Mouse (Mus musculus): Measurements from ENCODE around the gene Adtrp. TPM values are rescaled to one million over a fixed set of nuclear protein-coding genes. Genes with fewer than 3 reads are reported as not detected.

Adtrp gene
- polyA plus RNA-seq, 1 experiment from 2014 or later: 4.3 TPM

GRCm38 (mm10) chr13:41883665-41884291 is 36.3 kb upstream of the Adtrp start:
- Histone ChIP-seq H3K9me3 (replicated peaks; ENCODE audit: low read length) (no peaks in the 10 kb centered on the region), H3K4me1 (replicated peaks; ENCODE audit: insufficient read depth, low read length) (no peaks in the 10 kb centered on the region), H3K4me2 (ENCODE audit: low read length) (no peak overlapping the region), H3K27me3 (ENCODE audit: insufficient read depth, low read length) (no peaks in the 10 kb centered on the region), H3K36me3 (ENCODE audit: insufficient read depth, low read length) (no peaks in the 10 kb centered on the region), H3K27ac (no peak overlapping the region), H3K9ac (ENCODE audit: low read depth, low read length) (no peak overlapping the region), H3K4me3 (replicated peaks; ENCODE audit: low read depth, low read length) (no peak overlapping the region)
- TF ChIP-seq CTCF (IDR thresholded peaks at IDR 0.05; ENCODE audit: low read depth): no peak
- ATAC-seq (replicated peaks; ENCODE audit: low FRiP score, low read depth): no peak
- no peak for DNase-seq (ENCODE audit: low spot score)
- 77% methylated on average over 4 of the region's 4 CpGs for WGBS

DNA sequence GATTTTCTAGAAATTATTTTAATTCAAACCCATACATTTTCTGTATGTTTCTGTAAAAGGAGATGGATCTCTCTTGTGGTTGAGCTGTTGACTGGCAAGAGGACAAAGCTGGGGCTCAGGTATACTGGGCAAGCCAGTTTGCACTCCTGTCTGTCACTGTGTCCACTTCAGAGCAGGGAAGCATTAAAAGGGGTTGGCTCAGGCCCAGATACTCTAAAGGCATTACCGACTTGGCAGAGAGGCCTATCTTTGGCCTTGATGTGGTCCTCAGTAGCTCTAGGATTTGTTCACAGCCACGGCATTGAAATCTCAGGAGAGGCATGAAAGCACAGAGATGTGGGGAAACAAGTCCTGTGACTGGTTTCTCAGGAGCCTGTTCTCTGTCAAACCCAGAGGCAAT is 33.7 kb upstream of the Adtrp start:
- Histone ChIP-seq H3K9ac (ENCODE audit: low read depth, low read length) (no peak overlapping the region), H3K4me3 (replicated peaks; ENCODE audit: low read depth, low read length) (no peak overlapping the region), H3K27me3 (ENCODE audit: insufficient read depth, low read length) (no peaks in the 10 kb centered on the region), H3K4me1 (replicated peaks; ENCODE audit: insufficient read depth, low read length) (no peaks in the 10 kb centered on the region), H3K9me3 (replicated peaks; ENCODE audit: low read length) (no peaks in the 10 kb centered on the region), H3K4me2 (ENCODE audit: low read length) (no peak overlapping the region), H3K36me3 (ENCODE audit: insufficient read depth, low read length) (no peaks in the 10 kb centered on the region), H3K27ac (no peak overlapping the region)
- ATAC-seq (replicated peaks; ENCODE audit: low FRiP score, low read depth) (no peak), DNase-seq (ENCODE audit: low spot score) (no peak)
- 53% methylated on average over 2 of the region's 2 CpGs for WGBS
- no peak for TF ChIP-seq CTCF (IDR thresholded peaks at IDR 0.05; ENCODE audit: low read depth)

- Histone ChIP-seq H3K9ac (ENCODE audit: low read depth, low read length) (no peak overlapping the region), H3K4me1 (replicated peaks; ENCODE audit: insufficient read depth, low read length) (no peaks in the 10 kb centered on the region), H3K36me3 (ENCODE audit: insufficient read depth, low read length) (no peaks in the 10 kb centered on the region), H3K27ac (no peak overlapping the region), H3K9me3 (replicated peaks; ENCODE audit: low read length) (no peaks in the 10 kb centered on the region), H3K4me3 (replicated peaks; ENCODE audit: low read depth, low read length) (no peak overlapping the region), H3K27me3 (ENCODE audit: insufficient read depth, low read length) (no peaks in the 10 kb centered on the region), H3K4me2 (ENCODE audit: low read length) (no peak overlapping the region)
- DNase-seq (ENCODE audit: low spot score) (no peak), ATAC-seq (replicated peaks; ENCODE audit: low FRiP score, low read depth) (no peak)
- no peak for TF ChIP-seq CTCF (IDR thresholded peaks at IDR 0.05; ENCODE audit: low read depth)
Measured at GRCm38 (mm10) chr13:41880525-41880924, 33.0 kb upstream of the Adtrp start.

DNA sequence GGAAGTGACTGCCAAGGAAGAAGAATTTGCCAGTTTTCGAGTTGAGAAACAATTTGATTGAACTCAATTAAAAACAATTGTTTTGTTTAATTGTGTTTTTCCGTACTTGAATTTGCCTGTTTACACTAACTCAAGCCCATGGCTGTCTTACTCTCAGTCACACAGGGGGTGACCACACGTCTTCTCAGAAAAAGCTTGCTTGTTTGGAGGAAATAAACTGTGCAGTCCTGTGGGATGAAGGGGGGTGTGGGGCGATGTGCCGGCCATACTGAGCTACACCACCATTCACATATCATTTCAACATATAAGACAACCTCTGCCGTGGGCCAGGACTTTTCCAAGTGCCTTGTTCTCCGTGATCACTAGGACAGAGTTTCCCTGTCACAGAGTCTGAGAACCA is 25.2 kb upstream of the Adtrp start:
- H3K36me3 ChIP-seq (ENCODE audit: insufficient read depth, low read length): no peaks in the 10 kb centered on the region
- H3K9ac ChIP-seq (ENCODE audit: low read depth, low read length): no peak overlapping the region
- H3K4me1 ChIP-seq (replicated peaks; ENCODE audit: insufficient read depth, low read length): peaks cover 9% of the 10 kb centered on the region; the same call in 1 of the 2 replicates
- WGBS: 48% methylated on average over 7 of the region's 7 CpGs
- no peaks in the 10 kb centered on the region for H3K27me3 ChIP-seq (ENCODE audit: insufficient read depth, low read length)
- no peak overlapping the region for H3K4me3 ChIP-seq (replicated peaks; ENCODE audit: low read depth, low read length)
- H3K4me2 ChIP-seq (ENCODE audit: low read length): peak overlapping the region; percentile 41
- TF ChIP-seq CTCF (IDR thresholded peaks at IDR 0.05; ENCODE audit: low read depth): no peak
- H3K27ac ChIP-seq: no peak overlapping the region
- peak; percentile 19 for DNase-seq (ENCODE audit: low spot score)
- ATAC-seq (replicated peaks; ENCODE audit: low FRiP score, low read depth): no peak
- no peaks in the 10 kb centered on the region for H3K9me3 ChIP-seq (replicated peaks; ENCODE audit: low read length)

DNA sequence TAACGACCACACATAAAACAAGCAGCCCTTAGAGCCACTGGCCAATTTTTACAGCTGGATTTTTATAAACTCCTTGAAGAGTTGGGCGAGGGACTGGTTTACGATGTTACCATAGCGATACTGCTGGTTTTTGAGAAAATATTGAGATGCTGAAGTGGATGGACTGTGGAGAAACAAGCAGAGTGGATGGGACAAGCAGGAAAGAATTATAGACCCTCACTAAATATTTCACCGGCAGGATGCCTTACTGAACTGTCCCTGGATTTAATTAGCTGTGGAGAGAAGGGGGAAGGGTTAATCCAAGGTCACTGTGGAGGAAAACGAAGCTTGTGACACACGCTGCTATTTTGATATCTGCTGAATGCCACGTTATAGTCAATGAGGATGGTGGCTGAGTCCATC is 24.7 kb upstream of the Adtrp start:
- H3K9me3 ChIP-seq (replicated peaks; ENCODE audit: low read length): no peaks in the 10 kb centered on the region
- no peak overlapping the region for H3K4me3 ChIP-seq (replicated peaks; ENCODE audit: low read depth, low read length)
- H3K36me3 ChIP-seq (ENCODE audit: insufficient read depth, low read length): no peaks in the 10 kb centered on the region
- peaks cover 9% of the 10 kb centered on the region; the same call in 1 of the 2 replicates for H3K4me1 ChIP-seq (replicated peaks; ENCODE audit: insufficient read depth, low read length)
- H3K9ac ChIP-seq (ENCODE audit: low read depth, low read length): no peak overlapping the region
- H3K4me2 ChIP-seq (ENCODE audit: low read length): peak overlapping the region; percentile 41
- TF ChIP-seq CTCF (IDR thresholded peaks at IDR 0.05; ENCODE audit: low read depth): no peak
- no peaks in the 10 kb centered on the region for H3K27me3 ChIP-seq (ENCODE audit: insufficient read depth, low read length)
- H3K27ac ChIP-seq: no peak overlapping the region
- WGBS: 7% methylated on average over 8 of the region's 8 CpGs
- ATAC-seq (replicated peaks; ENCODE audit: low FRiP score, low read depth) (no peak), DNase-seq (ENCODE audit: low spot score) (peak; percentile 87)

DNA sequence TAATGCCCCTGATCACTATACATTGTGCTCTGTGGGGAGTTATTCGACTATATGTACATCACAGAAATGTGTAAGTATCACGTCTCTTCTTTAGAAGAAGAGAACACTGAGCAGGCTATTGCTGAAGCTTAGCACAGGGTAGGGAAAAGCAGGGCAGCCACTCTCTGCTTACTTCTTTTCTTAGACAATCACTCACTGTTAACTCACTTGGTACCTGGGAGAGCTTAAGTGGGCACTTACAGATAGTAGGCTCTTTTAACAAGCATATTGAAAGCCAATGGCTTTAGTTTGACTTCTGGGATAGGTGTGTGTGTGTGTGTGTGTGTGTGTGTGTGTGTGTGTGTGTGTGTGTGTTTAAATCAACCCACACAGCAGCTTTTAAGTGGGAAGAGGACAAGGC is 20.0 kb upstream of the Adtrp start:
- Histone ChIP-seq H3K27me3 (ENCODE audit: insufficient read depth, low read length) (no peaks in the 10 kb centered on the region), H3K9me3 (replicated peaks; ENCODE audit: low read length) (no peaks in the 10 kb centered on the region), H3K27ac (no peak overlapping the region), H3K36me3 (ENCODE audit: insufficient read depth, low read length) (no peaks in the 10 kb centered on the region), H3K9ac (ENCODE audit: low read depth, low read length) (no peak overlapping the region), H3K4me2 (ENCODE audit: low read length) (no peak overlapping the region), H3K4me3 (replicated peaks; ENCODE audit: low read depth, low read length) (no peak overlapping the region), H3K4me1 (replicated peaks; ENCODE audit: insufficient read depth, low read length) (peaks cover 13% of the 10 kb centered on the region; the same call in 1 of the 2 replicates)
- TF ChIP-seq CTCF (IDR thresholded peaks at IDR 0.05; ENCODE audit: low read depth): no peak
- ATAC-seq (replicated peaks; ENCODE audit: low FRiP score, low read depth) (no peak), DNase-seq (ENCODE audit: low spot score) (no peak)
- 88% methylated on average over 2 of the region's 2 CpGs for WGBS

GRCm38 (mm10) chr13:41865575-41865974 is 18.1 kb upstream of the Adtrp start:
- Histone ChIP-seq H3K9ac (ENCODE audit: low read depth, low read length) (no peak overlapping the region), H3K9me3 (replicated peaks; ENCODE audit: low read length) (no peaks in the 10 kb centered on the region), H3K4me1 (replicated peaks; ENCODE audit: insufficient read depth, low read length) (peaks cover 8% of the 10 kb centered on the region; the same call in 1 of the 2 replicates), H3K36me3 (ENCODE audit: insufficient read depth, low read length) (no peaks in the 10 kb centered on the region), H3K4me3 (replicated peaks; ENCODE audit: low read depth, low read length) (no peak overlapping the region), H3K4me2 (ENCODE audit: low read length) (no peak overlapping the region), H3K27me3 (ENCODE audit: insufficient read depth, low read length) (no peaks in the 10 kb centered on the region), H3K27ac (peak overlapping the region; percentile 48)
- no peak for TF ChIP-seq CTCF (IDR thresholded peaks at IDR 0.05; ENCODE audit: low read depth)
- ATAC-seq (replicated peaks; ENCODE audit: low FRiP score, low read depth) (no peak), DNase-seq (ENCODE audit: low spot score) (peak; percentile 77)
- 46% methylated on average over 6 of the region's 6 CpGs for WGBS
